Mouse (Mus musculus): Measurements from ENCODE around the gene BB287469. TPM values are rescaled to one million over a fixed set of nuclear protein-coding genes. Genes with fewer than 3 reads are reported as not detected.
"Not testable (repeated sequence)": the region's sequence is repeated elsewhere in the genome, so short reads cannot be mapped to it uniquely, and the experiment has no call there.

Gene BB287469
- polyA plus RNA-seq (2014; fragmentation: Nextera tagmentation; extraction: Ambion mirVana) = not detected in 2 replicates

DNA sequence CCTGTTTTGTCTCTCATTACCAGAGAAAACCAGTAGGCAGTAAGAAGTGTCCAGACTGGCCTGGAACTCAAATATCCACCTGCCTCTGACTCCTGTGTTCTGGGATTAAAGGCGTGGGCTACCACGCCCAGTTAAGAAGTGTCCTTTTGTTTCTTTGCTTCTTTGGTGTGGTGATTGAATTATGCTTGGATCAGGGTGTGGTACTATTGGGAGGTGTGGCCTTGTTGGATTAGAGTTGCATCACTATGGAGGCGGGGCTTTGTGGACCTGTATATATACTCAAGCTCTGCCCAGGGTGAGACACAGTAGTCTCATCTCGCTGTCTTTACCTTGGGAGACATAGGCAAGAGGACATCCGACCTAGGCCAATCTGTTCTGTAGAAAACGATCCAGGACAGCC, at the start of gene BB287469:
BB287469 (plus strand) TSS at position 301 of the 400 bp plus-strand sequence.
- not testable (repeated sequence) for H3K4me2 ChIP-seq (ENCODE audit: low read length); H3K9ac ChIP-seq (replicated peaks; ENCODE audit: low read length); H3K27me3 ChIP-seq (ENCODE audit: control insufficient read depth, insufficient read depth, low read length); H3K4me3 ChIP-seq (replicated peaks; ENCODE audit: low read depth, low read length); ATAC-seq (ENCODE audit: low FRiP score, low TSS enrichment); H3K36me3 ChIP-seq (ENCODE audit: control insufficient read depth, insufficient read depth, low read length); H3K9me3 ChIP-seq (ENCODE audit: control insufficient read depth, low read length); H3K4me1 ChIP-seq (ENCODE audit: control insufficient read depth, insufficient read depth, low read length); DNase-seq; H3K27ac ChIP-seq (replicated peaks; ENCODE audit: low read depth, low read length)
- 90% methylated on average over 5 of the region's 6 CpGs for WGBS

DNA sequence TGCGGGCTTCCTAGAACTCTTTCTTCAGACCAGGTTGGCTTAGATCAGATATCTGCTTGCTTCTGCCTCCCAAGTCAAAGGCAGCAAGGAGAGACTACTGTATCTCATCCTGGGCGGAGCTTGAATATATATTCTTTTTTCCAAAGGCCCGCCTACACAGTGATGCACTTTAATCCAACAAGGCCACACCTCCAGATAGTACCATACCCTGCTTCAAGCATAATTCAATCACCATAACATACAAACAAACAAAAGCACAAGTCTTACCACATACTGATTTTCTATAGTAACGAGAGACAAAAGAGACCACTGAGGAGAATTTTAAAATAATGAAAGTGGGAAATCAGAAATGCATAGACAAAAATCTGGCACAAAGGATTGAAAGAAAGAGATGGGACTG, 40.7 kb upstream of the BB287469 start, which contains the start of gene Gm21319:
Gm21319 (minus strand) TSS at position 101 of the 400 bp plus-strand sequence.
- not testable (repeated sequence) for DNase-seq; H3K36me3 ChIP-seq (ENCODE audit: control insufficient read depth, insufficient read depth, low read length); H3K9me3 ChIP-seq (ENCODE audit: control insufficient read depth, low read length); H3K27ac ChIP-seq (replicated peaks; ENCODE audit: low read depth, low read length); H3K4me2 ChIP-seq (ENCODE audit: low read length); H3K4me1 ChIP-seq (ENCODE audit: control insufficient read depth, insufficient read depth, low read length); H3K27me3 ChIP-seq (ENCODE audit: control insufficient read depth, insufficient read depth, low read length); ATAC-seq (ENCODE audit: low FRiP score, low TSS enrichment); H3K4me3 ChIP-seq (replicated peaks; ENCODE audit: low read depth, low read length); H3K9ac ChIP-seq (replicated peaks; ENCODE audit: low read length)
- WGBS = 85% methylated on average over 4 of the region's 4 CpGs

DNA sequence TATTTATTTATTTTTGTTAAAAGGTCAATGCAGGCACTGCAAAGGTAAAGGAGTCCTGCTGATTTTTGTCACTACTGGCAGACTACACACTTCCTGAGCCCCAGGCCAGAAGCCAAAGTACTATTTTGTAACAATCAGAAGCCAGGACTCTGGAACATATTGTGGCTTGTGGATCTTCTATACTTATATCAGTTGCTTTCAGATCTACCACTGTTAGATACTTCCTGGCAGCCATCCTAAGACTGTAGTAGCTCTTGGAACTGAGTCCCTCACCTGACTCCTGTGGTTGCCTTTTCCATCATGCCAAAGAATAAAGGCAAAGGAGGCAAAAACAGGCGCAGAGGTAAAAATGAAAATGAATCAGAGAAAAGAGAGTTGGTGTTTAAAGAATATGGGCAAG, 21.2 kb upstream of the BB287469 start, which contains the start of gene Gm21936:
Gm21936 (plus strand) TSS at position 301 of the 400 bp plus-strand sequence.
- not testable (repeated sequence) for ATAC-seq (ENCODE audit: low FRiP score, low TSS enrichment); H3K4me2 ChIP-seq (ENCODE audit: low read length); H3K4me3 ChIP-seq (replicated peaks; ENCODE audit: low read depth, low read length); H3K9me3 ChIP-seq (ENCODE audit: control insufficient read depth, low read length); H3K9ac ChIP-seq (replicated peaks; ENCODE audit: low read length); H3K36me3 ChIP-seq (ENCODE audit: control insufficient read depth, insufficient read depth, low read length); H3K4me1 ChIP-seq (ENCODE audit: control insufficient read depth, insufficient read depth, low read length); DNase-seq; H3K27me3 ChIP-seq (ENCODE audit: control insufficient read depth, insufficient read depth, low read length); H3K27ac ChIP-seq (replicated peaks; ENCODE audit: low read depth, low read length)
- 83% methylated on average over 1 of the region's 1 CpGs for WGBS

DNA sequence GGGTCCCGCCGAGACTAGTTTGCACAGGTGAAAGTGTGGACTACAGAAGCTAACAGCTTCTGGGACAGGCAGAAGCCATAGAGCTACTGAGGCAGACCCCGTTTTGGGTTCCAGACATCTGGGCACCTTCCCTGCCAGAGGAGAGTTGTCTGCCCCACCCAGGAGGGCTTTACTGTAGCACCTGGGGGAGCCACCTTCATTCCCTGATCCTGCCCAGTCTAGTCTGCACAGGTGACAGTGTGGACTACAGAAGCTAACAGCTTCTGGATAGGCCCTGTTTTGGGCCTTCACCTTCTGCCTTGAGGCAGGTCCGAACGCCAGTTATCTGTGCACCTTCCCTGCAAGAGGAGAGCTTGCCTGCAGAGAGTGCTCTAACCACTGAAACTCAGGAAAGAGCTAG, 18.4 kb upstream of the BB287469 start:
- DNase-seq; H3K27ac ChIP-seq (replicated peaks; ENCODE audit: low read depth, low read length); ATAC-seq (ENCODE audit: low FRiP score, low TSS enrichment); H3K9me3 ChIP-seq (ENCODE audit: control insufficient read depth, low read length); H3K4me3 ChIP-seq (replicated peaks; ENCODE audit: low read depth, low read length); H3K4me2 ChIP-seq (ENCODE audit: low read length); H3K27me3 ChIP-seq (ENCODE audit: control insufficient read depth, insufficient read depth, low read length); H3K4me1 ChIP-seq (ENCODE audit: control insufficient read depth, insufficient read depth, low read length); H3K36me3 ChIP-seq (ENCODE audit: control insufficient read depth, insufficient read depth, low read length); H3K9ac ChIP-seq (replicated peaks; ENCODE audit: low read length): not testable (repeated sequence)
- 91% methylated on average over 5 of the region's 5 CpGs for WGBS

DNA sequence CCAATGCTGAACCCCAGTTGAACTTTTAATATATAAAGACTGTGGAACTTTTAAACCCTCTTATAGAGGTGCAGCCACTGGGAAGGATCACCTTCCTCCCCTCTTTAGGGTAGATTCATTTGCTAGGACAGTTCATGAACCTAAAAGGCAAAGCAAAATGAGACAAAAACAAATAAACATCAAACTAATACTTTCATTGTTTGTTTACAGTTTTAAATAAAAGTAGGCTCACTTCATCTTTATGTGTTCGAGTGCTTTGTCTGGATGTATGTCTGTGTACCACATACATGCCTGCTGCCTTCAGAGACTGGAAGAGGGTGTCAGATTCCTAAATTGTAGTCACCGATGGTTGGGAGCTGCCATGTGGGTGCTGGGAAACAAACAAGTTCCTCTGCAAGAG, 25.9 kb downstream of the BB287469 start, which contains the start of gene Gm2001:
Gm2001 (minus strand) TSS at position 101 of the 400 bp plus-strand sequence.
- H3K27me3 ChIP-seq (ENCODE audit: control insufficient read depth, insufficient read depth, low read length); H3K9me3 ChIP-seq (ENCODE audit: control insufficient read depth, low read length); H3K9ac ChIP-seq (replicated peaks; ENCODE audit: low read length); ATAC-seq (ENCODE audit: low FRiP score, low TSS enrichment); H3K36me3 ChIP-seq (ENCODE audit: control insufficient read depth, insufficient read depth, low read length); H3K27ac ChIP-seq (replicated peaks; ENCODE audit: low read depth, low read length); H3K4me3 ChIP-seq (replicated peaks; ENCODE audit: low read depth, low read length); H3K4me1 ChIP-seq (ENCODE audit: control insufficient read depth, insufficient read depth, low read length); H3K4me2 ChIP-seq (ENCODE audit: low read length); DNase-seq: not testable (repeated sequence)
- 80% methylated on average over 1 of the region's 2 CpGs for WGBS

DNA sequence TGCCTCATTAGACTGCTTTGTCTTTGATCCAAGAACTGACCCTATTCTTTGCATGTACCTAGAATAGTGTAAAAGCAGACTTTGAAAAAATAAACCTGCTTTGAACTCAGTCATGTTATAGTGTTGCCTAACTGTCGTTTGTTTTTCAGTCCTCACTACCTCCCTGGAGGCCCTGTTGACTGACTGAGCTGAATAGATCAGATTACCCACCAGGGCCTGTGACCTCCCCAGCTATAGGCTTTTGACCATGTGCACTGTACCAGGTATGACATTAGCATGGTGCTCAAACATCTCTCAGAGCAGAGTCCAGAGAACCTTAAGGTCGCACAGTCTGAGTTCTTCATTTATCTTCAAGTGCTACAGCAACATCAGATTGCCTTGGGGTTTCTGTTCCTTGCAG, 34.3 kb downstream of the BB287469 start:
- H3K36me3 ChIP-seq (ENCODE audit: control insufficient read depth, insufficient read depth, low read length); H3K9me3 ChIP-seq (ENCODE audit: control insufficient read depth, low read length); H3K4me1 ChIP-seq (ENCODE audit: control insufficient read depth, insufficient read depth, low read length); DNase-seq; H3K4me3 ChIP-seq (replicated peaks; ENCODE audit: low read depth, low read length); H3K27ac ChIP-seq (replicated peaks; ENCODE audit: low read depth, low read length); H3K9ac ChIP-seq (replicated peaks; ENCODE audit: low read length); ATAC-seq (ENCODE audit: low FRiP score, low TSS enrichment); H3K4me2 ChIP-seq (ENCODE audit: low read length); H3K27me3 ChIP-seq (ENCODE audit: control insufficient read depth, insufficient read depth, low read length): not testable (repeated sequence)
- no CpG with 5 or more reads among the region's 2 CpGs for WGBS

DNA sequence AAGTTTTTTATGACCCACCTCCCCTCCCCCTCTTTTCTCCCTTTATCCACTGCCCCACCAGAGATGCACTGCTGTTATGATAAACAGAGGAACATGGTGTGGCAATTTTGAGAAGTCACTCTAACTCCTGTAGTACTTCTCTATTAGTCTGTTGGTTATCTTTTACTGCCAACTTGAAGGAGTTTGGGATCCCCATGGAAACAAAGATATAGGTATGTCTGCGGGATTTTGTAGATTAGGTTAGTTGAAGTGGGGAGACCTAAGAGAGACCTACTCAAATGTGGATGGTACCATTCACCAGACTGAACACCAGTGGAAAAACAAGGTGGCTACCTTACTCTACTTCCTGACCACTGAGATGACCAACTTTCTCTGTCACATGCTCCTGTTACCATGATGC, 39.7 kb downstream of the BB287469 start:
- not testable (repeated sequence) for ATAC-seq (ENCODE audit: low FRiP score, low TSS enrichment); H3K4me2 ChIP-seq (ENCODE audit: low read length)

DNA sequence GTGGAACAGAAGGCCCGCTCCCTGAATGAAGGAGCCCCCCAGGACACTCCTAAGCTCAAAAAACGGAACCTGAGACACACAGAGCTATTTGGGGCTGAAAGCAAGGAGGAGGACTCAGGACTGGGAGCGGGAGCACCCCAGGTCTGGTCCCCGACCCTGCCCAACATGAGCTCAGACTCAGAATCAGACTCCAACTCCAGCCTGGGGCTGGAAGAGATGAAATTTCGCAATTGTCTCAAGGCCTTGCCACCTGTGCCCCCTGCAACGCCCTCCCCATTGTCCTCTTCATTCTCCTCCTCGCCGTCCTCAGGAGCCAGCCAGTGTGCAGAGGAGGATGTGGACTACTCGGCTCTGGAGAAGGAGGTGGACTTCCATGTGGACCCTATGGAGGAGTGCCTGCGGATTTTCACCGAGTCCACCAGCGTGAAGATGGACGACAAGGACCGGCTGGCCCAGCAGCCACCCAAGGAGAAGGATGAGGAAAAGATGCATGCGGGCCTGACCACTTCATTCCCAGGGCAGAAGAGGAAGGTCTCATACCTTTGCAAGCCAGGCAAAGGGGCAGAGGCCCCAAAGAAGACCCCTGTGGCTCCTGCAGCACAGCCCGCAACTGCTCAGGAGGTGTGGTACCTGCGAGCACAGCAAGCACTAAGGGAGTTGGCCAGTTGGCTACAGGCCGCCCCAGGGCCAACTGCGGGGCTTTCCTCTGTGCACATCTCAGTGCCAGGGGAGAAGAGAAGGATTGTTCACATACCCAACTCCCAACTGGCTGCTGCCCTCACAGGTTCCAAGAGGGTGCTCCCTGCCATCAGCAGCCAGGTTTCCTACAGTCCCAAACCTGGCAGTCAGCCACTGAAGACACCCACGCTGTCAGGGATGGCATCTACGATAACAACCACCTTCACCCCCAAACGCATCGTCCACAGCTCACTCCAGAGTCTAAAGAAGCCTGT, 45.6 kb downstream of the BB287469 start:
- not testable (repeated sequence) for H3K9me3 ChIP-seq (ENCODE audit: control insufficient read depth, low read length); DNase-seq; H3K4me1 ChIP-seq (ENCODE audit: control insufficient read depth, insufficient read depth, low read length); H3K36me3 ChIP-seq (ENCODE audit: control insufficient read depth, insufficient read depth, low read length); H3K9ac ChIP-seq (replicated peaks; ENCODE audit: low read length); H3K4me2 ChIP-seq (ENCODE audit: low read length); H3K27ac ChIP-seq (replicated peaks; ENCODE audit: low read depth, low read length); H3K27me3 ChIP-seq (ENCODE audit: control insufficient read depth, insufficient read depth, low read length); H3K4me3 ChIP-seq (replicated peaks; ENCODE audit: low read depth, low read length)
- peak; percentile 34; the same call in 1 of the 2 replicates for ATAC-seq (ENCODE audit: low FRiP score, low TSS enrichment)
- WGBS = 83% methylated on average over 23 of the region's 23 CpGs

More for the DNA sequence above, 39.7 kb downstream of the BB287469 start:
- not testable (repeated sequence) for H3K4me3 ChIP-seq (replicated peaks; ENCODE audit: low read depth, low read length); H3K4me1 ChIP-seq (ENCODE audit: control insufficient read depth, insufficient read depth, low read length); H3K27me3 ChIP-seq (ENCODE audit: control insufficient read depth, insufficient read depth, low read length); DNase-seq; H3K9me3 ChIP-seq (ENCODE audit: control insufficient read depth, low read length); H3K36me3 ChIP-seq (ENCODE audit: control insufficient read depth, insufficient read depth, low read length); H3K9ac ChIP-seq (replicated peaks; ENCODE audit: low read length); H3K27ac ChIP-seq (replicated peaks; ENCODE audit: low read depth, low read length)
- WGBS = 88% methylated on average over 1 of the region's 1 CpGs
